Mouse (Mus musculus) kidney, adult 18-20 months (tissue): ENCODE results near the gene Nmnat2.

ENCODE experiments used
- DNase-seq: peaks from one replicate; pipeline ENCODE4 v3.0.0; 2021

The Nmnat2 gene

GRCm38 (mm10) chr1:153128780-153129179, 174.0 kb downstream of the Nmnat2 start:
- no peak for DNase-seq

GRCm38 (mm10) chr1:153129992-153130713, 175.4 kb downstream of the Nmnat2 start:
- no peak for DNase-seq

- no peak for DNase-seq
These were observed 179.3 kb downstream of the Nmnat2 start for GRCm38 (mm10) chr1:153133865-153134781.

GRCm38 (mm10) chr1:153136647-153137046, 181.9 kb downstream of the Nmnat2 start:
- DNase-seq, result no peak

- DNase-seq, result no peak
These were observed 183.7 kb downstream of the Nmnat2 start for GRCm38 (mm10) chr1:153138486-153138885.

- no peak for DNase-seq
These were observed 184.8 kb downstream of the Nmnat2 start for GRCm38 (mm10) chr1:153139635-153140034.

- DNase-seq, result no peak
These were observed 185.5 kb downstream of the Nmnat2 start for GRCm38 (mm10) chr1:153140265-153140664.

- no peak for DNase-seq
These were observed 186.0 kb downstream of the Nmnat2 start for GRCm38 (mm10) chr1:153140747-153141228.

- DNase-seq, result no peak
These were observed 189.2 kb downstream of the Nmnat2 start for GRCm38 (mm10) chr1:153144021-153144420.

- DNase-seq, result no peak
These were observed 191.0 kb downstream of the Nmnat2 start for GRCm38 (mm10) chr1:153145791-153146190.

GRCm38 (mm10) chr1:153152594-153152993, 197.8 kb downstream of the Nmnat2 start:
- DNase-seq, result peak; percentile 13

GRCm38 (mm10) chr1:153153619-153154137, 198.9 kb downstream of the Nmnat2 start:
- no peak for DNase-seq

GRCm38 (mm10) chr1:153155364-153155763, 200.6 kb downstream of the Nmnat2 start:
- DNase-seq, result no peak

- no peak for DNase-seq
These were observed 202.3 kb downstream of the Nmnat2 start for GRCm38 (mm10) chr1:153157021-153157623.

GRCm38 (mm10) chr1:153159137-153159536, 204.3 kb downstream of the Nmnat2 start:
- DNase-seq, result no peak

- DNase-seq, result no peak
These were observed 209.0 kb downstream of the Nmnat2 start for GRCm38 (mm10) chr1:153163831-153164230.

GRCm38 (mm10) chr1:153168293-153168692, 213.5 kb downstream of the Nmnat2 start:
- DNase-seq, result no peak
